Mouse (Mus musculus): ENCODE results near the gene Rps25. TPM values are rescaled to one million over a fixed set of nuclear protein-coding genes. Genes with fewer than 3 reads are reported as not detected.
"Not testable (repeated sequence)": the region's sequence is repeated elsewhere in the genome, so short reads cannot be mapped to it uniquely, and the experiment has no call there.

Gene Rps25
- polyA plus RNA-seq (2014; fragmentation: Nextera tagmentation; extraction: Ambion mirVana) = 1,766 and 1,857 TPM in 2 replicates

GRCm38 (mm10) chr9:44406906-44407751 lies at the start of gene Rps25, which contains the start of gene Trappc4:
Gene Rps25 (plus strand): TSS chr9:44407139.
Gene Trappc4 (minus strand): TSS chr9:44407600.
- ATAC-seq (ENCODE audit: insufficient read depth, low FRiP score, low TSS enrichment) (peak; percentile 93), DNase-seq (ENCODE audit: low spot score) (peak; percentile 96)
- peak within 1 kb of the TSS; percentile 88 for H3K9ac ChIP-seq (ENCODE audit: low read length)
- H3K27ac ChIP-seq (ENCODE audit: low read depth, low read length) = peak within 1 kb of the TSS; percentile 84
- H3K36me3 ChIP-seq (ENCODE audit: control insufficient read depth, insufficient read depth, low read length) = peaks cover 16% of the 10 kb centered on the region
- WGBS = under 1% methylated on average over 51 of the region's 51 CpGs
- peak within 1 kb of the TSS; percentile 58 for H3K4me2 ChIP-seq (ENCODE audit: low read depth)
- peak within 1 kb of the TSS; percentile 91 for H3K4me3 ChIP-seq (ENCODE audit: low read depth, low read length)
- no peaks in the 10 kb centered on the region for H3K27me3 ChIP-seq (ENCODE audit: control insufficient read depth, insufficient read depth, low read length)
- no peaks in the 10 kb centered on the region for H3K4me1 ChIP-seq (ENCODE audit: control insufficient read depth, insufficient read depth, low read length)
- H3K9me3 ChIP-seq (ENCODE audit: control insufficient read depth, low read length) = no peaks in the 10 kb centered on the region

DNA sequence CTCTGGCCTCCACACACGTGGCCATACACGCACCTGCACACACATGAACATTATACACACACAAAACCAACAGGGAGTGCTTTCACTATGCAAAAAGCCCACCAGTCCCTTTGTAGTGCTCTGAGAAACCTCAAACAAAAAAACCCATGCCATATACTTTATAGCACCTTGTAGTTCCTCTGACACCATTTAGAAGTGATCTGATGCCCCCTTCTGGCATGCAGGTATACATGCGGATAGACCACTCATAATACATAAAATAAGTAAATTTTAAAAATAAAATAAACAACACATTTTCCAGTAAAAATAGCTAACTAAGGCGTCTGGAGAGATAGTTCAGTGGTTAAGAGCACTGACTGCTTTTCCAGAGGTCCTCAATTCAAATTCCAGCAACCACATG lies 49.7 kb upstream of the Rps25 start:
- ATAC-seq (ENCODE audit: insufficient read depth, low FRiP score, low TSS enrichment) = no peak
- no peak overlapping the region for H3K4me3 ChIP-seq (ENCODE audit: low read depth, low read length)
- no peak overlapping the region for H3K4me2 ChIP-seq (ENCODE audit: low read depth)
- WGBS = 77% methylated on average over 4 of the region's 4 CpGs
- H3K4me1 ChIP-seq (ENCODE audit: control insufficient read depth, insufficient read depth, low read length) = peaks cover 6% of the 10 kb centered on the region; the same call in 1 of the 2 replicates
- DNase-seq (ENCODE audit: low spot score) = no peak
- H3K36me3 ChIP-seq (ENCODE audit: control insufficient read depth, insufficient read depth, low read length) = peaks cover 22% of the 10 kb centered on the region
- no peak overlapping the region for H3K27ac ChIP-seq (ENCODE audit: low read depth, low read length)
- H3K9ac ChIP-seq (ENCODE audit: low read length) = no peak overlapping the region
- no peaks in the 10 kb centered on the region for H3K27me3 ChIP-seq (ENCODE audit: control insufficient read depth, insufficient read depth, low read length)
- H3K9me3 ChIP-seq (ENCODE audit: control insufficient read depth, low read length) = no peaks in the 10 kb centered on the region

GRCm38 (mm10) chr9:44361190-44361917 lies 45.6 kb upstream of the Rps25 start, which contains the start of gene Vps11:
Gene Vps11 (minus strand): TSS chr9:44361670.
- Histone ChIP-seq H3K4me2 (ENCODE audit: low read depth) (peak within 1 kb of the TSS; percentile 60), H3K27ac (ENCODE audit: low read depth, low read length) (peak within 1 kb of the TSS; percentile 53; the same call in 1 of the 2 replicates), H3K4me3 (ENCODE audit: low read depth, low read length) (peak within 1 kb of the TSS; percentile 86), H3K4me1 (ENCODE audit: control insufficient read depth, insufficient read depth, low read length) (peaks cover 6% of the 10 kb centered on the region; the same call in 1 of the 2 replicates), H3K9ac (ENCODE audit: low read length) (peak within 1 kb of the TSS; percentile 83), H3K9me3 (ENCODE audit: control insufficient read depth, low read length) (no peaks in the 10 kb centered on the region), H3K36me3 (ENCODE audit: control insufficient read depth, insufficient read depth, low read length) (peaks cover 3% of the 10 kb centered on the region), H3K27me3 (ENCODE audit: control insufficient read depth, insufficient read depth, low read length) (no peaks in the 10 kb centered on the region)
- peak; percentile 80; the same call in 1 of the 2 replicates for ATAC-seq (ENCODE audit: insufficient read depth, low FRiP score, low TSS enrichment)
- DNase-seq (ENCODE audit: low spot score) = peak; percentile 96
- under 1% methylated on average over 44 of the region's 44 CpGs for WGBS

GRCm38 (mm10) chr9:44361931-44362330 lies 45.0 kb upstream of the Rps25 start:
- not testable (repeated sequence) for H3K36me3 ChIP-seq (ENCODE audit: control insufficient read depth, insufficient read depth, low read length); H3K9ac ChIP-seq (ENCODE audit: low read length); H3K27me3 ChIP-seq (ENCODE audit: control insufficient read depth, insufficient read depth, low read length); DNase-seq (ENCODE audit: low spot score); ATAC-seq (ENCODE audit: insufficient read depth, low FRiP score, low TSS enrichment); H3K9me3 ChIP-seq (ENCODE audit: control insufficient read depth, low read length); H3K4me1 ChIP-seq (ENCODE audit: control insufficient read depth, insufficient read depth, low read length)
- peak overlapping the region; percentile 53; the same call in 1 of the 2 replicates for H3K27ac ChIP-seq (ENCODE audit: low read depth, low read length)
- peak overlapping the region; percentile 86 for H3K4me3 ChIP-seq (ENCODE audit: low read depth, low read length)
- H3K4me2 ChIP-seq (ENCODE audit: low read depth) = peak overlapping the region; percentile 60
- 49% methylated on average over 4 of the region's 4 CpGs for WGBS

- Histone ChIP-seq H3K4me2 (ENCODE audit: low read depth) (no peak overlapping the region), H3K27ac (ENCODE audit: low read depth, low read length) (no peak overlapping the region), H3K4me1 (ENCODE audit: control insufficient read depth, insufficient read depth, low read length) (peaks cover 6% of the 10 kb centered on the region; the same call in 1 of the 2 replicates), H3K9me3 (ENCODE audit: control insufficient read depth, low read length) (no peaks in the 10 kb centered on the region), H3K36me3 (ENCODE audit: control insufficient read depth, insufficient read depth, low read length) (no peaks in the 10 kb centered on the region), H3K27me3 (ENCODE audit: control insufficient read depth, insufficient read depth, low read length) (no peaks in the 10 kb centered on the region), H3K9ac (ENCODE audit: low read length) (no peak overlapping the region), H3K4me3 (ENCODE audit: low read depth, low read length) (no peak overlapping the region)
- DNase-seq (ENCODE audit: low spot score) (no peak), ATAC-seq (ENCODE audit: insufficient read depth, low FRiP score, low TSS enrichment) (no peak)
- 56% methylated on average over 3 of the region's 3 CpGs for WGBS
These were observed 42.5 kb upstream of the Rps25 start for GRCm38 (mm10) chr9:44364480-44364879.

GRCm38 (mm10) chr9:44373386-44373785 lies 33.6 kb upstream of the Rps25 start:
- no peak overlapping the region for H3K9ac ChIP-seq (ENCODE audit: low read length)
- H3K27ac ChIP-seq (ENCODE audit: low read depth, low read length) = no peak overlapping the region
- H3K9me3 ChIP-seq (ENCODE audit: control insufficient read depth, low read length) = no peaks in the 10 kb centered on the region
- ATAC-seq (ENCODE audit: insufficient read depth, low FRiP score, low TSS enrichment) (no peak), DNase-seq (ENCODE audit: low spot score) (no peak)
- no peak overlapping the region for H3K4me3 ChIP-seq (ENCODE audit: low read depth, low read length)
- H3K27me3 ChIP-seq (ENCODE audit: control insufficient read depth, insufficient read depth, low read length) = no peaks in the 10 kb centered on the region
- H3K4me1 ChIP-seq (ENCODE audit: control insufficient read depth, insufficient read depth, low read length) = peaks cover 2% of the 10 kb centered on the region; the same call in 1 of the 2 replicates
- H3K36me3 ChIP-seq (ENCODE audit: control insufficient read depth, insufficient read depth, low read length) = no peaks in the 10 kb centered on the region
- no peak overlapping the region for H3K4me2 ChIP-seq (ENCODE audit: low read depth)

DNA sequence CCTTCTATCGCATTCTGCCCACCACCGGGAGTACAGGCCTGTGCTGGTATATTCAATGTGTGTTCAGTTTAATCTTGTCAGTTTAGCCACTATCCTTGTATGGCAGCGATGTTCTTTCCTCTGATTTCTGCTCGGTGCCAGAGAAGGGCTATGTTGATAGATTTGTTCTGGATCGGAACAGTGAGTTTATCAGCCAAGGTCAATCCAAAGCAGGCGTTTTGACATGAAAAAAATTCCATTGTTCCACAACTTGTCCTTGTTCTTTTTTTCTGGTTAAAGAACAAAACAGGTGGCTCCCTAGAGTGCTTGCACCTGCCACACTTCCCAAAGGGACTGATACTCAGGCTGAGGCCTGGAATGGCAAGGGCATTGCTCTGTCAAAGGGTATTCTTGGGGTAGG lies 30.8 kb upstream of the Rps25 start:
- ATAC-seq (ENCODE audit: insufficient read depth, low FRiP score, low TSS enrichment) = no peak
- H3K9ac ChIP-seq (ENCODE audit: low read length) = no peak overlapping the region
- peaks cover 12% of the 10 kb centered on the region for H3K4me1 ChIP-seq (ENCODE audit: control insufficient read depth, insufficient read depth, low read length)
- H3K4me3 ChIP-seq (ENCODE audit: low read depth, low read length) = no peak overlapping the region
- peaks cover under 1% of the 10 kb centered on the region; the same call in 1 of the 2 replicates for H3K36me3 ChIP-seq (ENCODE audit: control insufficient read depth, insufficient read depth, low read length)
- H3K9me3 ChIP-seq (ENCODE audit: control insufficient read depth, low read length) = no peaks in the 10 kb centered on the region
- H3K27ac ChIP-seq (ENCODE audit: low read depth, low read length) = no peak overlapping the region
- no peaks in the 10 kb centered on the region for H3K27me3 ChIP-seq (ENCODE audit: control insufficient read depth, insufficient read depth, low read length)
- no peak overlapping the region for H3K4me2 ChIP-seq (ENCODE audit: low read depth)
- no peak for DNase-seq (ENCODE audit: low spot score)
- WGBS = 96% methylated on average over 6 of the region's 6 CpGs

- not testable (repeated sequence) for H3K27ac ChIP-seq (ENCODE audit: low read depth, low read length); DNase-seq (ENCODE audit: low spot score); ATAC-seq (ENCODE audit: insufficient read depth, low FRiP score, low TSS enrichment); H3K4me3 ChIP-seq (ENCODE audit: low read depth, low read length); H3K9ac ChIP-seq (ENCODE audit: low read length); H3K27me3 ChIP-seq (ENCODE audit: control insufficient read depth, insufficient read depth, low read length); H3K9me3 ChIP-seq (ENCODE audit: control insufficient read depth, low read length); H3K4me2 ChIP-seq (ENCODE audit: low read depth)
- WGBS = 90% methylated on average over 2 of the region's 2 CpGs
- H3K36me3 ChIP-seq (ENCODE audit: control insufficient read depth, insufficient read depth, low read length) = peaks cover 10% of the 10 kb centered on the region
- peaks cover 12% of the 10 kb centered on the region for H3K4me1 ChIP-seq (ENCODE audit: control insufficient read depth, insufficient read depth, low read length)
These were observed 29.6 kb upstream of the Rps25 start for GRCm38 (mm10) chr9:44377335-44377734.
